Mouse (Mus musculus) lung, embryonic 16.5 days (tissue): ENCODE measurements around the gene Alg1. TPM values are rescaled to one million over a fixed set of nuclear protein-coding genes. Genes with fewer than 3 reads are reported as not detected.

Experiments
- ATAC-seq: fragments of 200-750 bp; cut with Nextera tagmentation; 2 replicates; pipeline ENCODE4 v1.8.0; 2017; ENCODE audit warnings: low read depth, mild to moderate bottlenecking, moderate library complexity
- H3K27ac ChIP-seq: fragments of 300-500 bp; sonication (generic); 2 replicates; pipeline ENCODE4 v1.5.1; 2014; ENCODE audit warnings: mild to moderate bottlenecking, control low read depth, low read length
- H3K27me3 ChIP-seq: fragments of 300-500 bp; sonication (generic); 2 replicates; pipeline ENCODE4 v1.6.1; 2014; ENCODE audit warnings: low read depth, low read length, mixed read lengths; ENCODE audit not compliant: control insufficient read depth, insufficient read depth
- H3K36me3 ChIP-seq: fragments of 300-500 bp; sonication (generic); 2 replicates; pipeline ENCODE4 v1.6.1; 2014; ENCODE audit warnings: low read length; ENCODE audit not compliant: control insufficient read depth, insufficient read depth
- H3K4me1 ChIP-seq: fragments of 300-500 bp; sonication (generic); replicated peaks from 2 replicates; pipeline ENCODE4 v1.6.1; 2014; ENCODE audit warnings: low read length, mixed read lengths; ENCODE audit not compliant: control insufficient read depth, insufficient read depth
- H3K4me2 ChIP-seq: fragments of 300-500 bp; sonication (generic); 2 replicates; pipeline ENCODE4 v1.6.1; 2014; ENCODE audit warnings: low read depth, low read length, control low read depth
- H3K4me3 ChIP-seq: fragments of 300-500 bp; sonication (generic); 2 replicates; pipeline ENCODE4 v1.5.1; 2014; ENCODE audit warnings: mild to moderate bottlenecking, low read length, control low read depth
- H3K9ac ChIP-seq: fragments of 300-500 bp; sonication (generic); 2 replicates; pipeline ENCODE4 v1.6.1; 2014; ENCODE audit warnings: low read length, control low read depth
- H3K9me3 ChIP-seq: fragments of 300-500 bp; sonication (generic); 2 replicates; pipeline ENCODE4 v1.6.1; 2016; ENCODE audit warnings: low read length; ENCODE audit not compliant: control insufficient read depth
- WGBS: fragments of 180-500 bp; shearing (Covaris S2); extraction: QIAGEN DNeasy Blood & Tissue Kit; methylation state at CpG from one replicate; pipeline ENCODE4 v1.1.7; 2014; 5-methylcytosine and 5-hydroxymethylcytosine counted together
- polyA plus RNA-seq: library from polyadenylated mRNA; unstranded; fragments of >200 nt; fragmentation: Nextera tagmentation; extraction: Ambion mirVana; gene quantifications from 2 replicates; pipeline ENCODE4 v1.2.1, GENCODE M21; 2015

The Alg1 gene
- polyA plus RNA-seq, 1 experiment from 2014 or later = 34.1 TPM

DNA sequence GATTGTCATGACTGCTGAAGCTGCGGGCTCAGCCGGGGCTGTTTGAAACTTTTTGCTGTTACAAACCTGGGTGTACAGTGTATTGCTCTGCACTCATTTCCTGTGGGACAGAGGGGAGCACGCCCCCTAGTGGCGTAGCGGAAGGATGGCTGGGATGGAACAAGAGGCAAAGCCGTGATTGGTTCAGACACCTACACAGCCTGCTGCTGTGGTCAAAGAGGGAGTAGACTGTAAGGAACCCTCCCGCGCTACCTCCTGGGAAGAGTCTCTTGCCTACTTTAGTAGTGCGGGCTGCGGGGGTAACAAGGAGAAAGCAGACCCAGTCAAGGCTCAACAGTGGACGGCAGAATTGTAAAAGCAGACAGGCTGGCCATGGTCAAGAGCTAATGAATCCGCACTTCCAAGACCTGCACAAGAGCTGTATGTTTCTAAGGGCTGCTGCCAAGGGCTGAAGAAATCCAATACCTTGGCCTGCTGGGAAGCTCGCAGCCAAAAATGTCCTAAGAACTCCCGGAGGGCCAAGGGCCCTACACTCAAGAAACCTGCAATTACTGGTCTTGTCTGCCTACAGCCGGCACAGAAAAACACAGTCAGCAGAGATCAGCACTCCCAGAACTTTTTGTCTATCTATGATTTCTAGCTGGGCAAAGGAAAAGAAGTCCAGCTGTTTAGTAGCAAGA lies 21.1 kb downstream of the Alg1 start:
- Histone ChIP-seq H3K27ac (peak overlapping the region; percentile 78), H3K4me3 (peak overlapping the region; percentile 80), H3K4me2 (peak overlapping the region; percentile 77), H3K27me3 (no peaks in the 10 kb centered on the region), H3K9ac (peak overlapping the region; percentile 79), H3K9me3 (no peaks in the 10 kb centered on the region), H3K4me1 (peaks cover 11% of the 10 kb centered on the region), H3K36me3 (peaks cover under 1% of the 10 kb centered on the region; the same call in 1 of the 2 replicates)
- 3% methylated on average over 15 of the region's 15 CpGs for WGBS
- ATAC-seq = peak; percentile 60

GRCm38 (mm10) chr16:5255081-5255740 lies 21.8 kb downstream of the Alg1 start:
- Histone ChIP-seq H3K9me3 (no peaks in the 10 kb centered on the region), H3K4me1 (peaks cover 11% of the 10 kb centered on the region), H3K4me3 (peak overlapping the region; percentile 80), H3K27me3 (no peaks in the 10 kb centered on the region), H3K27ac (peak overlapping the region; percentile 78), H3K9ac (peak overlapping the region; percentile 79), H3K36me3 (no peaks in the 10 kb centered on the region), H3K4me2 (peak overlapping the region; percentile 77)
- no peak for ATAC-seq
- 1% methylated on average over 27 of the region's 27 CpGs for WGBS

DNA sequence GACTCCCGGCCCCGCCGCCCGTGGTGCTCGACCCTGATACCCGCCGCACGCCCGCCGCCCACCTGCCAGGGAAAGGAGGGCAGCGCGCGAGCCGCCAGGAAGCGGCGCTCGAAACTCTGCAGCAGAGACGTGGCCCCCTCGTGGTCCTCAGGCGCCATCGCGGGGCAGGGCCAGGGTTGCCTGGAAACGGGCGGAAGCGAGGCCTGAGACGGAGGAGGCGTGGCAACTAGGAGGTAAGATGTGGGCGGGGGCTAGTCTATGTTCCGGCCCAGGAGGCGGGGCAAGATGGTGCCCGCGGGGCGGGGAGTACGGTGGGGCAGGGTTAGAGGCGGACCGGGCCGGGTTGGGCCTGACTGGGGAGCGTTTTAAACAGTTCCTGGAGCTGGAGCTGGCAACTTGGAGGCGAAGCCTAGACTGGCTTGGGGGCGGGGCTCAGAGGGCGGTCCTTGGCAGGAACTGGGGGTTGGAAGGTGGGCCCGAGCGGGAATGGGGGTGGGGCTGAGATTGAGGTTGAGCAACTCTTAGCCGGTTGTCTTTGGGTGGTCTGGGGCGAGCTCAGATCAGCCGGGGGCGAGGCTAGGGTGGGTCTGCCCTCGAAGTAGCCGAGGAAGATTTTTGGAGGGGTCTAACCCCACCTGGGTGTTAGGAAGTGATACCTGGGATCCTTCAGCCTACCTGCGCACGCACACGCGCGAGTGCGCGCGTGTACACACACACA lies 22.5 kb downstream of the Alg1 start, which contains the start of gene Eef2kmt:
Gene Eef2kmt (minus strand): TSS at position 205 of the 718 bp plus-strand sequence.
- ATAC-seq = peak; percentile 98
- Histone ChIP-seq H3K27ac (peak within 1 kb of the TSS; percentile 78), H3K9ac (peak within 1 kb of the TSS; percentile 79), H3K27me3 (no peaks in the 10 kb centered on the region), H3K4me3 (peak within 1 kb of the TSS; percentile 80), H3K4me1 (peaks cover 11% of the 10 kb centered on the region), H3K9me3 (no peaks in the 10 kb centered on the region), H3K36me3 (no peaks in the 10 kb centered on the region), H3K4me2 (peak within 1 kb of the TSS; percentile 77)
- WGBS = under 1% methylated on average over 55 of the region's 57 CpGs

DNA sequence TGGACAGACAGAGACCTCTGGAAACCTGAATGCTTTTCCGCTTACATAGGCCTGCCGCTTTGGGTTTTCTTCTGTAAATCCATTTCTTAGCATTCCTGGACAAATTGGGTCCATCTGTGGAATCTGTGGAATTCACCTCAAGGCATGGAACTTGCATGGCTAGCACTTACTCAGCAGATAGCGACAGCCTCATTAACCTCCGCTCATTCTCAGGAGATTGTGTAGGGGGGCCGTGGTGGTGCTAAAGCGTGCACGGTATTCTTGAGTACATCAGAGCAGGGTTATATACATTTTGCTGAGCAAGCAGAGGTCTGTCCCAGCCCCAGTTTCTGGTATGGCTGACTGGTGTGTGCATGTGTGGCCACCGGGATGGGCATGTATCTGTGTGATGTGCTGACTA lies 29.7 kb downstream of the Alg1 start:
- Histone ChIP-seq H3K27me3 (no peaks in the 10 kb centered on the region), H3K27ac (no peak overlapping the region), H3K9me3 (no peaks in the 10 kb centered on the region), H3K4me2 (no peak overlapping the region), H3K4me1 (no peaks in the 10 kb centered on the region), H3K4me3 (no peak overlapping the region), H3K9ac (no peak overlapping the region), H3K36me3 (no peaks in the 10 kb centered on the region)
- ATAC-seq = no peak
- 42% methylated on average over 8 of the region's 8 CpGs for WGBS

DNA sequence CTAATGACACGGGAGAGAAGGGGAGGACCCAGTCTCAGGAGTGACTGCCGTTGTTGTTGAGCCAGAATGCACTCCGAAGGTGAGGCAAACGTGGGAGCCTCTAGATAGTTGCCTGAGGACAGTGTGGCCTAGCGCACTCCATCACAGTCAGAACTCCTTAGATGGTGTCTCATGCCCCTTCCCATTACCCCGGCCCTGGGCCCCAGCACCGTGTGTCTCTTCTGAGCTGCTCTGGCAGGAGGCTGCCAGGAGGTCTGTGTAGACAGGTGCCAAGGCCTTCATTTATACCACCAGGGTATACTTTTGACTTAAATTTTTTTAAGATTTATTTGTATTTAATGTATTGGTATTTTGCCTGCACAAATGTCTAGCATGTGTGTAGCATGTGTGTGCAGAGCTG lies 30.5 kb downstream of the Alg1 start:
- Histone ChIP-seq H3K4me1 (no peaks in the 10 kb centered on the region), H3K27me3 (no peaks in the 10 kb centered on the region), H3K9ac (no peak overlapping the region), H3K4me3 (no peak overlapping the region), H3K4me2 (no peak overlapping the region), H3K9me3 (no peaks in the 10 kb centered on the region), H3K27ac (no peak overlapping the region), H3K36me3 (no peaks in the 10 kb centered on the region)
- WGBS = 75% methylated on average over 7 of the region's 7 CpGs
- ATAC-seq = no peak

DNA sequence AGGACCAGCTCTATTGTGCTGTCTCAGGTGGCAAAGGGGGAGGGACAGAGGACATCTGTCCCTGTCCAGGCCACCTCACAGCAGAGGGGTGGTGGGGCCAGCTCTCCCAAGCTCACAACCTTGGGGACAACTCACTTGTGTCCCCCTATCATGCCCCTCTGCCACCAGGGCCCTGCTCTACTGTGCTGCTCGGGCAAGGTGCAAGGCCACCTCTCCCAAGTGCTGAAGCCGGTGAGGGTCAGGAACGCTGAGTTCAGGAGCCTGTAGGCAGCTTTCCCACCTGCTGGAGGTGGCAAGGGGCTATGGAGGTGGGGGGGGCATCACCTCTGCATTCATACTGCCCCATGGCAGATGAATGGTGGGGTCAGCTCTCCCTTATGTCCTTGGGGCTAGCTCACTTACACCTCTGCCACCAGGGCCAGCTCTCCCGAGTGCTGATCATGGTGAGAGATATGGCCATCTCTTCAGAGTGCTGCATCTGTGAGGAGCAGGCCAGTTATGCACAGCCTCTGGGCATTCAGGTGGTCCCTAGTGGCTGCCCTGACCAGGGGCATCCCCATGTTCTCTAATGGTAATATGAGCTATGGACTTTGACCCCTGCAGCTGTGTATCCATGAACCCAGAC lies 38.1 kb downstream of the Alg1 start:
- Histone ChIP-seq H3K4me3 (no peak overlapping the region), H3K9ac (no peak overlapping the region), H3K4me2 (no peak overlapping the region), H3K27me3 (no peaks in the 10 kb centered on the region), H3K9me3 (no peaks in the 10 kb centered on the region), H3K36me3 (no peaks in the 10 kb centered on the region), H3K27ac (no peak overlapping the region), H3K4me1 (no peaks in the 10 kb centered on the region)
- WGBS = 69% methylated on average over 4 of the region's 4 CpGs
- ATAC-seq = 0 out of 2 replicates have a peak, but pooled peaks have one; percentile 26

GRCm38 (mm10) chr16:5272371-5272770 lies 39.0 kb downstream of the Alg1 start:
- no peak for ATAC-seq
- H3K9me3 ChIP-seq = no peaks in the 10 kb centered on the region
- no peaks in the 10 kb centered on the region for H3K4me1 ChIP-seq
- WGBS = 73% methylated on average over 3 of the region's 3 CpGs
- H3K4me2 ChIP-seq = no peak overlapping the region
- H3K27ac ChIP-seq = no peak overlapping the region
- no peaks in the 10 kb centered on the region for H3K27me3 ChIP-seq
- H3K9ac ChIP-seq = no peak overlapping the region
- H3K36me3 ChIP-seq = no peaks in the 10 kb centered on the region
- no peak overlapping the region for H3K4me3 ChIP-seq

- ATAC-seq = no peak
- Histone ChIP-seq H3K9ac (no peak overlapping the region), H3K4me3 (no peak overlapping the region)
These were observed 46.3 kb downstream of the Alg1 start for GRCm38 (mm10) chr16:5279571-5280222.

More at GRCm38 (mm10) chr16:5279571-5280222, 46.3 kb downstream of the Alg1 start:
- Histone ChIP-seq H3K36me3 (no peaks in the 10 kb centered on the region), H3K27me3 (no peaks in the 10 kb centered on the region), H3K4me1 (no peaks in the 10 kb centered on the region), H3K4me2 (no peak overlapping the region), H3K9me3 (no peaks in the 10 kb centered on the region), H3K27ac (no peak overlapping the region)
- WGBS = 80% methylated on average over 5 of the region's 5 CpGs
